Mouse (Mus musculus) hematopoietic stem cell, adult 5-6 weeks (primary cell): ENCODE data around the gene Mid1. TPM values are rescaled to one million over a fixed set of nuclear protein-coding genes. Genes with fewer than 3 reads are reported as not detected.
"Not testable (repeated sequence)": the region's sequence is repeated elsewhere in the genome, so short reads cannot be mapped to it uniquely, and the experiment has no call there.

ENCODE experiments used
- ATAC-seq, 2 experiments: fragments of 125-278 bp in 1 of 2; replicated peaks in 1 of 2; 2 replicates each; pipeline ENCODE4 v1.8.0; 2016 to 2017; ENCODE audit warnings: inconsistent platforms in 2 of 2, mild to moderate bottlenecking in 2 of 2, moderate number of reproducible peaks in 2 of 2, low read depth in 1 of 2, moderate TSS enrichment in 1 of 2; ENCODE audit not compliant: low FRiP score in 2 of 2, poor library complexity in 2 of 2, severe bottlenecking in 2 of 2, insufficient read depth in 1 of 2, low TSS enrichment in 1 of 2
- total RNA-seq: library from RNA; stranded (forward); fragments of 172-1452, 232-1000 nt; gene quantifications from 2 replicates; pipeline ENCODE4 v1.2.3, GENCODE M21; 2017

The Mid1 gene
- total RNA-seq, 1 experiment from 2014 or later = 10.7 TPM

DNA sequence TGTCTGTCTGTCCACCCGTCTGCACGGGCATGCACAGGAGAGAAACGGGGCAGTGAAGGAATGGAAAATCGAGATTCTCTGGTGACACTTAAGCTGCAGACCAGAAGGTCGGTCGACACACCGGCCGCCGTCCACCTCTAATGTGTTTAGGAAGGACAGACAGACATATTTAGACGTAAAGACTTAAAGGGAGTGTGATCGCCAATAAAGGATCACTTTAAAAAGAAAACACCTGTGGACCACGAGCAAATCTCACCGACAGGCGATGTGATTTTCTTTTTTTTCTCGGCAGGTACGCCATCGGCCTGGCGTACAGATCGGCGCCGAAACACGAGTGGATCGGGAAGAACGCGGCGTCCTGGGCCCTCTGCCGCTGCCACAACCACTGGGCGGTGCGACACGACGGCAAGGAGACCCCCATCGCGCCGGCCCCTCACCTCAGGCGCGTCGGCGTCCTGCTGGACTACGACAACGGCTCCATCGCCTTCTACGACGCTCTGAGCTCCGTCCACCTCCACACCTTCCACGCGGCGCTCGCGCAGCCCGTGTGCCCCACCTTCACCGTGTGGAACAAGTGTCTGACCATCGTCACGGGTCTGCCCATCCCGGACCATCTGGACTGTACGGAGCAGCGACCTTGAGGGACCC is 303.7 kb downstream of the Mid1 start:
- not testable (repeated sequence) for ATAC-seq

DNA sequence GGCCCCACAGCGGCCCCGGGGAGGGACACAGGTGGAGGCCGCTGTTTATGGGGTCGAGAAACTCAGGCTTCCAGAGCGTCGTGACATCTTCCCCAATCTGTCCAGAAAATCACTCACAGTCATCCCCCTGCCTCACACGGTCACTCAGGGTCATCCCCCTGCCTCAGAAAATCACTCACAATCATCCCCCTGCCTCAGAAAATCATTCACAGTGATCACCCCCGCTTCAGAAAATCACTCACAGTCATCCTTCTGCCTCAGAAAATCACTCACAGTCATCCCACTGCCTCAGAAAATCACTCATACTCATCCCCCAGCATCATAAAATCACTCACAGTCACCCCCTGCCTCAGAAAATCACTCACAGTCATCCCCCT is 304.2 kb downstream of the Mid1 start:
- ATAC-seq = not testable (repeated sequence)

DNA sequence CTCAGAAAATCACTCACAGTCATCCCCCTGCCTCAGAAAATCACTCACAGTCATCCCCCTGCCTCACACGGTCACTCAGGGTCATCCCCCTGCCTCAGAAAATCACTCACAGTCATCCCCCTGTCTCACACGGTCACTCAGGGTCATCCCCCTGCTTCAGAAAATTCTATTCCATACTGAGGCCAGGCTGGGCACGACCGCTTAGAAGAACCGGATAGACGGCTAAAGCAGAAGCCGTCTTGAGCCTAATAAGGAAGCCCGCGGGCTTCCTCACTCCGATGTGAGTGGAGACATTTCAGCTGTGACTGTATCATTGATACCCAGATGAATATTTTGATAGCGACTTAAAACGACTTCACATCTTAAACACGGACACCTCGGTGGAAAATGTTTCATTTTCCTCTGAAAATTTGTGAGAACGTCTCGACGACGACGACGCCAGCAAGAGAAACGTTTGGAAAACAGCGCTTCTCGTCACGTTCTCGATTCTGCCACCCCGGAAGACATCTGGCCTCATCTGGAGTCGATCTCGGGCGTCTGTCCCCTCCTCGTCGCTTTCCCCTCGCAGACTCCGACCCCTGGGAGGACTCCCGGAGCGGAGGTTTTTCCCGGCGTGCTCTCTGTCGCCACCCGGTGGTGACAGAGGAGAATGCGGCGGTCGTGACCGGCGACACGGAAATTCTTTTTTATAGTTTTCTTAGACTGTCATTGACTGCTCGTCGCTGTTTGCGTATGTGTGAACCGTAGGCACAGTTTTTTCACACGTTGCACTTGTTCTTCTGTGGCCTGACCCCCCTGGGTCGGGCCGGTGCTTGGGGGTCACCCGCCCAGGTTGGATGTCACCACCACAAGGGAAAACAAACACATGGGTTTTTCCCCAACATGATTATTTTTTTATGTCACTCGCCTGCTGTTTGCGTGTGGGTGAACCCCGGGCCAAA is 305.0 kb downstream of the Mid1 start:
- ATAC-seq = peak; percentile 3

DNA sequence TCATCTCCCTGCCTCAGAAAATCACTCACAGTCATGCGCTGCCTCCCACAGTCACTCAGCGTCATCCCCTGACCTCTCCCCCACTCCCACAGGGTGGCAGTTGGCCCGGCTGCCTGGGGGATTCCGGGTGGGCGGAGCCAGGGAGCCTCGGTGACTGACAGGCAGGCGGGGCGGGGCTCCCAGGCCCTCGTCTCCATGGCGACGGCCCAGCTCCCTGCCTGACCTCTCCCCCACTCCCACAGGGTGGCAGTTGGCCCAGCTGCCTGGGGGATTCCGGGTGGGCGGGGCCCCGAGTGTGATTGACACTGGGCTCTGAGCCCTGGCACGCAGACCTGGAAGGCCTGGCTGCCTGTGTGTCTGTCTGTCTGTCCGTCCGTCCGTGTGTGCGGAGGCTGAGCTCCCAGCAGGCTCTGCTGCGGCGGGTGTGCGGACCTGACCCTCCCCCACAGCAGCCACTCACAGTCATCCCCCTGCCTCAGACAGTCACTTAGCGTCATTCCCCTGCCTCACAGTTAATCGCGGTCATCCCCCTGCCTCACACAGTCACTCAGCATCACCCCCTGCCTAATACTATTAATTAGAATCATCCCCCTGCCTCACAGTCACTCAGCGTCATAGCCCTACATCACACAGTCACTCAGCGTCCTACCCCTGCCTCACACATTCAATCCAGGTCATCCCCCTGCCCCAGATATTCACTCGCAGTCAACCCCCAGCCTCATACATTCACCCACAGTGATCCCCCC is 306.3 kb downstream of the Mid1 start:
- peak; percentile 45 to 47 for ATAC-seq

DNA sequence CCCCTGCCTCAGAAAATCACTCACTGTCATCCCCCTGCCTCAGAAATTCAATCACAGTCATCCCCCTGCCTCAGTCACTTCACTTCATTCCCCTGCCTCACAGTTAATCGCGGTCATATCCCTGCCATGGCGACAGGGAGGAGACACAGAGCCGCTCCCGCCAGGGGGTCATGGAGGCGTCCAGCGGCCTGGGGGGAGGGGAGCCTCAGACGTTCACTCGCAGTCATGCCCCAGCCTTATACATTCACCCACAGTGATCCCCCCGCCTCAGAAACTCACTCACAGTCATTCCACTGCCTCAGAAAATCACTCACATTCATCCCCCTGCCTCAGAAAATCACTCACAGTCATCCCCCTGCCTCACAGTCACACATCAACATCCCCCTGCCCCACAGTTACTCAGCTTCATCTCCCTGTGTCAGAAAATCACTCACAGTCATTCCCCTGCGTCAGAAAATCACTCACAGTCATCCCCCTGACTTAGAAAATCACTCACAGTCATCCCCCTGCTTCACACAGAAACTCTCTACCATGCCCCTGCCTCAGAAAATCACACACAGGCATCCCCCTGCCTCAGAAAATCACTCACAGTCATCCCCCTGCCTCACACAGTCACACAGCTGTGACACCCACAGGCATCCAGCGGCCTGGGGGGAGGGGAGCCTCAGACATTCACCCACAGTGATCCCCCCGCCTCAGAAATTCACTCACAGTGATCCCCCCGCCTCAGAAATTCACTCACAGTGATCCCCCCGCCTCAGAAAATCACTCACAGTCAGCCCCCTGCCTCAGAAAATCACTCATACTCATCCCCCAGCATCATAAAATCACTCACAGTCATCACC is 307.3 kb downstream of the Mid1 start:
- not testable (repeated sequence) for ATAC-seq

DNA sequence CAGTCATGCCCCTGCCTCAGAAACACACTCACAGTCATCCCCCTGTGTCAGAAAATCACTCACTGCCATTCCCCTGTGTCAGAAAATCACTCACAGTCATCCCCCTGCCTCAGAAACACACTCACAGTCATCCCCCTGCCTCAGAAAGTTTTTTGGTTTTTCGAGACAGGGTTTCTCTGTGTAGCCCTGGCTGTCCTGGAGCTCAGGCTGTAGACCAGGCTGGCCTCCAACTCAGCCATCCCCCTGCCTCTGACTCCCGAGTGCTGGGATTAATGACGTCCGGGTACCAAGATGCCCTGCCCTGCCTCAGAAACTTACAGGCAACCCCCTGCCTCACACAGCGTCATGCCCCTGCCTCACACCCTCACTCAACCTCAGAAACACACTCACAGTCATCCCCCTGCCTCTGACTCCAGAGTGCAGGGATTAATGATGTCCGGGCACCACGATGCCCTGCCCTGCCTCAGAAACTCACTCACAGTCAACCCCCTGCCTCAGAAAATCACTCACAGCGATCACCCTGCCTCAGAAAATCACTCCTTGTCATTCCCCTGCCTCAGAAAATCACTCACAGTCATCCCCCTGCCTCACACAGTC is 308.1 kb downstream of the Mid1 start:
- ATAC-seq = not testable (repeated sequence)

DNA sequence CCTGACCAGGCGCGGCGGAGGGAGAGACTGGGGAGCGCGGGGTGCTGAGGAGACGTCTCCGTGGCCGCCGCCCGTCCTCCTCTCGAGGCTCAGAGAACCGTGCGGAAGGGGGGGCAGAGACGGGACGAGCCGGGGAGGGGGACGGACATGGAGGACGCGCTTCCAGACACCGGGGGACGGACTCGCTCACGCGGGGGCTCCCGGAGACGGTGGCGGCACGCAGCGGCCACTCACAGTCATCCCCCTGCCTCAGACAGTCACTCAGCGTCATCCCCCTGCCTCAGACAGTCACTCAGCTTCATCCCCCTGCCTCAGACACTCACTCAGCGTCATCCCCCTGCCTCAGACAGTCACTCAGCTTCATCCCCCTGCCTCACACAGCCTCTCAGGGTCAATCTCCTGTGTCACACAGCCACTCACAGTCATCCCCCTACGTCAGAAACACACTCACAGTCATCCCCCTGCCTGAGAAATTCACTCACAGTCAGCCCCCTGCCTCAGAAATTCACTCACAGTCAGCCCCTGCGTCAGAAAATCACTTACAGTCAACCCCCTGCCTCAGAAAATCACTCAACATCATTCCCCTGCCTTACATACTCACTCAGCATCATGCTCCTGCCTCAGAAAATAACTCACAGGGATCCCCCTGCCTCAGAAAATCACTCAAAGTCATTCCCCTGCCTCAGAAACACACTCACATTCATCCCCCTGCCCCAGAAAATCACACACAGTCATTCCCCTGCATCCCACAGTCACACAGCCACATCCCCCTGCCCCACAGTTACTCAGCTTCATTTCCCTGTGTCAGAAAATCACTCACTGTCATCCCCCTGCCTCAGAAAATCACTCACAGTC is 309.2 kb downstream of the Mid1 start:
- not testable (repeated sequence) for ATAC-seq

DNA sequence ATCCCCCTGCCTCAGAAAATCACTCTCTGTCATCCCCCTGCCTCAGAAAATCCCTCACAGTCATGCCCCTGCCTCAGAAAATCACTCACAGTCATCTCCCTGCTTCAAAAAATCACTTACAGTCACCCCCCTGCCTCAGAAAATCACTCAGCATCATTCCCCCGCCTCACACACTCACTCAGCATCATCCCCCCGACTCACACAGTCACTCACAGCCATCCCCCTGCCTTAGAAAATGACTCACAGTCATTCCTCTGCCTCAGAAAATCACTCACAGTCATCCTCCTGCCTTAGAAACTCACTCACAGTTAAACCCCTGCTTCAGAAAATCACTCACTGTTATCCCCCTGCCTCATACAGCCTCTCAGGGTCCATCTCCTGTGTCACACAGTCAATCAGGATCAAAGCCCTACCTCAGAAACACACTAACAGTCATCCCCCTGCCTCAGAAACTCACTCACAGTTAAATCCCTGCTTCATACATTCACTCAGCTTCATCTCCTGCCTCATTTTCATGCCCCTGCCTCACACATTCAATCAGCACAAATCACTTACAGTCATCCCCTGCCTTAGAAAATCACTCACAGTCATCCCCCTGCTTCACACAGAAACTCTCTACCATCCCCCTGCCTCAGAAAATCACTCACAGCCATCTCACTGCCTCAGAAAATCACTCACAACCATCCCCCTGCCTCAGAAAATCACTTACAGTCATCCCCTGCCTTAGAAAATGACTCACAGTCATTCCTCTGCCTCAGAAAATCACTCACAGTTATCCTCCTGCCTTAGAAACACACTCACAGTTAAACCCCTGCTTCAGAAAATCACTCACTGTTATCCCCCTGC is 310.1 kb downstream of the Mid1 start:
- ATAC-seq = not testable (repeated sequence)

DNA sequence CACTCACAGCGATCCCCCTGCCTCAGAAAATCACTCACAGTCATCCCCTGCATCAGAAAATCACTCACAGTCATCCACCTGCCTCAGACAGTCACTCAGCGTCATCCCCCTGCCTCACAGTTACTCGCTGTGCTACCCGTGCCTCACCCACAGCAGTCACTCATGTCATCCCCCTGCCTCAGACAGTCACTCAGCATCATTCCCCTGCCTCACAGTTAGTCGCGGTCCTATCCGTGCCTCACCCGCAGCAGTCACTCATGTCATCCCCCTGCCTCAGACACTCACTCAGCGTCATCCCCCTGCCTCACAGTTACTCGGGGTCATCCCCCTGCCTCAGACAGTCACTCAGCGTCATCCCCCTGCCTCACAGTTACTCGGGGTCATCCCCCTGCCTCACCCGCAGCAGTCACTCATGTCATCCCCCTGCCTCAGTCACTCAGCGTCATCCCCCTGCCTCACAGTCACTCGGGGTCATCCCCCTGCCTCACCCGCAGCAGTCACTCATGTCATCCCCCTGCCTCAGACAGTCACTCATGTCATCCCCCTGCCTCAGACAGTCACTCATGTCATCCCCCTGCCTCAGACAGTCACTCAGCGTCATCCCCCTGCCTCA is 311.0 kb downstream of the Mid1 start:
- ATAC-seq = not testable (repeated sequence)

DNA sequence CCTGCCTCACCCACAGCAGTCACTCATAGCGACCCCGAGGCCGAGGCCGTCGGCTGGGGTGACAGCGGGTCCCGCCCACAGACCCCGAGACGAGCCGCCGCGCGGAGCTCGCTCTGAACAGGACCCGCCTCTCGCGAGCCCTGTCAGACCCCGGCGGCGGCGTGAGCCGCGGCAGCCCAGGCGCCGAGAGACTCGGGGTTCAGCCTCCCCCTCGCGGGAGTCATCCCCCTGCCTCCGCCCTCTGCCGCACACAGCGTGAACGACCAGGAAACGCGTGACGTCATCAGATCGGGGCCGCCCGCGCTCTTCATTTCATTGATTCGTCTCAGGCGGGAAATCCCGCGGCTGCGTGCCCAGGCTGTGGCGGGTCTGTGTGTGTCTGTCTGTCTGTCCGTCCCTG is 311.9 kb downstream of the Mid1 start:
- peak; percentile 25 to 34 for ATAC-seq

DNA sequence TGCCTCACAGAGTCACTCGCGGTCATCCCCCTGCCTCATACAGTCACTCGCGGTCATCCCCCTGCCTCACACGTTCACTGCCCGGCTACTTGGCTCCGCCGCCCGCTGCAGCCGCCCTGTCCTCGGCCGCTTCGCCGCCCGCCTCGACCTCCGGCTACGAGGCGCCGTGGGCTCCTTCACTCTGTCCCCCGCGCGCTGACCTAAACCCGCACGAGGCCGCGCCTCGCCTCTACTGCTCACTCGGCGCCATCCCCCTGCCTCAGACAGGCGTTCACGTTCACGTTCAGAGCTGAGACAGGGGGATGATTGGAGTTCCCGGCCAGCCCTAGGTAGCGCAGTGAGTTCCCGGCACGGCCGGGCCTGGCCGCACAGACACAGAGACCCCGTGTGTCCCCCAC is 312.5 kb downstream of the Mid1 start:
- ATAC-seq = peak in 1 of 2 experiments; percentile 1; a peak in 1 of 4 replicates

DNA sequence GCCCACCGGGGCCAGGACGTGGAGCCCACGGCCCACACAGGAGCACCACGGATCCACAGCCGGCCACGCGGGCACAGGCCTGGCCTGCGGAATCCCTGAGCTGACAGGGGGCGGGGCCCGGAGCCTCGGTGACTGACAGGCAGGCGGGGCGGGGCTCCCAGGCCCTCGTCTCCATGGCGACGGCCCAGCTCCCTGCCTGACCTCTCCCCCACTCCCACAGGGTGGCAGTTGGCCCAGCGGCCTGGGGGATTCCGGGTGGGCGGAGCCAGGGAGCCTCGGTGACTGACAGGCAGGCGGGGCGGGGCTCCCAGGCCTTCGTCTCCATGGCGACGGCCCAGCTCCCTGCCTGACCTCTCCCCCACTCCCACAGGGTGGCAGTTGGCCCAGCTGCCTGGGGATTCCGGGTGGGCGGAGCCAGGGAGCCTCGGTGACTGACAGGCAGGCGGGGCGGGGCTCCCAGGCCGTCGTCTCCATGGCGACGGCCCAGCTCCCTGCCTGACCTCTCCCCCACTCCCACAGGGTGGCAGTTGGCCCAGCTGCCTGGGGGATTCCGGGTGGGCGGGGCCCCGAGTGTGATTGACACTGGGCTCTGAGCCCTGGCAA is 313.0 kb downstream of the Mid1 start:
- ATAC-seq = peak; percentile 59 to 60

DNA sequence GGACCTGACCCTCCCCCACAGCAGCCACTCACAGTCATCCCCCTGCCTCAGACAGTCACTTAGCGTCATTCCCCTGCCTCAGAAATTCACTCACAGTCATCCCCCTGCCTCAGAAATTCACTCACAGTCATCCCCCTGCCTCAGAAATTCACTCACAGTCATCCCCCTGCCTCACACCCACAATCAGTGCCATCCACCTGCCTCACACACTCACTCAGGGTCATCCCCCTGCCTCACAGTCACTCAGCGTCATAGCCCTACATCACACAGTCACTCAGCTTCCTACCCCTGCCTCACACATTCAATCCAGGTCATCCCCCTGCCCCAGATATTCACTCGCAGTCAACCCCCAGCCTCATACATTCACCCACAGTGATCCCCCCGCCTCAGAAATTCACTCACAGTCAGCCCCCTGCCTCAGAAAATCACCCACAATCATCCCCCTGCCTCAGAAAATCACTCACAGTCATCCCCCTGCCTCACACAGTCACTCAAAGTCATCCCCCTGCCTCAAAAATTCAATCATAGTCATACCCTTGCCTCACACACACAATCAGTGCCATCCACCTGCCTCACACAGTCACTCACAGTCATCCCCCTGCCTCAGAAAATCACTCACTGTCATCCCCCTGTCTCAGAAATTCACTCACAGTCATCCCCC is 313.7 kb downstream of the Mid1 start:
- ATAC-seq = not testable (repeated sequence)
